Mouse (Mus musculus): ENCODE results near the gene BC004004. TPM values are rescaled to one million over a fixed set of nuclear protein-coding genes. Genes with fewer than 3 reads are reported as not detected.
A peak's percentile ranks its signal among the peaks of the same experiment; 100 is the strongest.

The BC004004 gene
- polyA plus RNA-seq, 1 experiment from 2014 or later = 85.6 TPM

GRCm38 (mm10) chr17:29292996-29293395, 24.4 kb downstream of the BC004004 start:
- H3K9me3 ChIP-seq (ENCODE audit: low read length) = no peaks in the 10 kb centered on the region
- H3K27ac ChIP-seq (ENCODE audit: low read length) = no peak overlapping the region
- H3K4me3 ChIP-seq (ENCODE audit: low read length) = no peak overlapping the region
- 77% methylated on average over 3 of the region's 3 CpGs for WGBS
- no peak overlapping the region for H3K4me2 ChIP-seq (replicated peaks; ENCODE audit: low read depth, low read length)
- no peaks in the 10 kb centered on the region for H3K27me3 ChIP-seq (ENCODE audit: insufficient read depth, low read length)
- no peak overlapping the region for H3K9ac ChIP-seq (replicated peaks; ENCODE audit: low read length)
- H3K4me1 ChIP-seq (ENCODE audit: insufficient read depth, low read length) = peaks cover 35% of the 10 kb centered on the region
- no peaks in the 10 kb centered on the region for H3K36me3 ChIP-seq (ENCODE audit: insufficient read depth, low read length)
- no peak for ATAC-seq (ENCODE audit: low FRiP score, low TSS enrichment)

DNA sequence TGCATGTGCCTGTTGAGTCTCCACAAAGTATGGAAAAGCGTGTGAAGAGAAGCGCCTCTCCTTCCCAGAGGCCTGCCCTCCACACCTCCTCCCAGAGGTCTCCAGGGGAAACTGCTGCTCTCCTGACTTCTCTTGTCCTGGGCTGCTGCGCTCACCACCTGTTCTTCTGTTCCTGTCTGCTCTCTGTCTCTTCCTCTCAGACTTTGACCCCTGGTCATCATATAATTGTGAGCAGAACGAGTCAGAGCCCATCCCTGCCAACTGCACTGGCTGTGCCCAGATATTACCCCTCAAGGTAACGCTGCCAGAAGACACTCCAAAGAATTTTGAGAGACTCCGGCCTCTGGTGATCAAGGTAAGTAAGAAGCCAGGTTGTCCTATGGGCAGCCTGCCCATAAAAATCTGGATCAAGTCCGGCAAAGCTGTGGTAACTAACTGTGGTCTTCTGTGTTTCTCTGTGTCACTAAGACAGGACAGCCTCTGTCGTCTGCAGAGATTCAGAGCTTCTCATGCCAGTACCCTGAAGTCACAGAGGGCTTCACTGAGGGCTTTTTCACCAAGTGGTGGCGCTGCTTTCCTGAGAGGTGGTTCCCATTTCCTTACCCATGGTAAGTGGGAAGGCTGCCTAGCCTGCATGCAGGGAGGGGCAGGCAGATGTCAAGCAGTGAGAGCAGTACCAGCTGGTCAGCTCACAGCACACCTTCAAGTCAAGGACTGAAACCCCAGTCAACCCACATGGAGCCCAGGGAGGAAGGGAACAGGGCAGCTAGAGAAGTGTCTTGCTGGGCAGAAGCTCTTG, 25.4 kb downstream of the BC004004 start:
- Histone ChIP-seq H3K4me1 (ENCODE audit: insufficient read depth, low read length) (peaks cover 35% of the 10 kb centered on the region), H3K9me3 (ENCODE audit: low read length) (no peaks in the 10 kb centered on the region), H3K36me3 (ENCODE audit: insufficient read depth, low read length) (peaks cover 2% of the 10 kb centered on the region; the same call in 1 of the 2 replicates), H3K27me3 (ENCODE audit: insufficient read depth, low read length) (no peaks in the 10 kb centered on the region), H3K9ac (replicated peaks; ENCODE audit: low read length) (no peak overlapping the region), H3K27ac (ENCODE audit: low read length) (peak overlapping the region; percentile 45; the same call in 1 of the 2 replicates), H3K4me3 (ENCODE audit: low read length) (no peak overlapping the region), H3K4me2 (replicated peaks; ENCODE audit: low read depth, low read length) (no peak overlapping the region)
- peak; percentile 46; the same call in 1 of the 2 replicates for ATAC-seq (ENCODE audit: low FRiP score, low TSS enrichment)
- WGBS = 70% methylated on average over 9 of the region's 9 CpGs

- no peak overlapping the region for H3K4me3 ChIP-seq (ENCODE audit: low read length)
- 0 out of 2 replicates have a peak overlapping the region, but pooled peaks have one; percentile 13 for H3K9ac ChIP-seq (replicated peaks; ENCODE audit: low read length)
- H3K27me3 ChIP-seq (ENCODE audit: insufficient read depth, low read length) = no peaks in the 10 kb centered on the region
- peaks cover 12% of the 10 kb centered on the region for H3K36me3 ChIP-seq (ENCODE audit: insufficient read depth, low read length)
- H3K27ac ChIP-seq (ENCODE audit: low read length) = peak overlapping the region; percentile 89
- H3K4me2 ChIP-seq (replicated peaks; ENCODE audit: low read depth, low read length) = no peak overlapping the region
- peak; percentile 60 for ATAC-seq (ENCODE audit: low FRiP score, low TSS enrichment)
- H3K9me3 ChIP-seq (ENCODE audit: low read length) = no peaks in the 10 kb centered on the region
- peaks cover 46% of the 10 kb centered on the region for H3K4me1 ChIP-seq (ENCODE audit: insufficient read depth, low read length)
- 34% methylated on average over 5 of the region's 5 CpGs for WGBS
These were observed 27.2 kb downstream of the BC004004 start for GRCm38 (mm10) chr17:29295835-29296234.

- H3K4me2 ChIP-seq (replicated peaks; ENCODE audit: low read depth, low read length) = peak overlapping the region; percentile 14; the same call in 1 of the 2 replicates
- H3K4me1 ChIP-seq (ENCODE audit: insufficient read depth, low read length) = peaks cover 52% of the 10 kb centered on the region
- peak; percentile 46; the same call in 1 of the 2 replicates for ATAC-seq (ENCODE audit: low FRiP score, low TSS enrichment)
- H3K9ac ChIP-seq (replicated peaks; ENCODE audit: low read length) = peak overlapping the region; percentile 28; the same call in 1 of the 2 replicates
- H3K9me3 ChIP-seq (ENCODE audit: low read length) = no peaks in the 10 kb centered on the region
- H3K27ac ChIP-seq (ENCODE audit: low read length) = peak overlapping the region; percentile 89
- WGBS = 28% methylated on average over 10 of the region's 10 CpGs
- no peaks in the 10 kb centered on the region for H3K27me3 ChIP-seq (ENCODE audit: insufficient read depth, low read length)
- H3K4me3 ChIP-seq (ENCODE audit: low read length) = no peak overlapping the region
- peaks cover 17% of the 10 kb centered on the region for H3K36me3 ChIP-seq (ENCODE audit: insufficient read depth, low read length)
These were observed 28.7 kb downstream of the BC004004 start for GRCm38 (mm10) chr17:29297321-29297720.

DNA sequence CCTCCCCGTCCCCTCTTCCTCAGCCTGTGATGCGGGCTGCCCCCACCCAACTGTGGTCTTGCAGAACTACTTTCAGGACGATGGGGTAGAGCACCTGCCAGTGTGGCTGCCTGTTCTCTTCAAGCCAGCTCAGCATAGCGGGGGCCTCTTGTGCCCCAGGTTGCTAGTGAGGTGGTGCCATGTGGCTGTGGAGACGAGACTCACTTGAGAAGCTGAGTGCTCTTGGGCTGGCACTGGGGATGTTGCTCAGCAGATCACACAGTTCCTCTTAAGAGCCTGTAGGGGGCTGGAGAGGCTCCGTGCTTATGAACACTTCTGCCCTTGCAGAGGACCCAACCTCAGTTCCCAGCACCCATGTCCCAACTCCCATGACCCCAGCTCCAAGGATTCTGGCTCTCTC, 29.2 kb downstream of the BC004004 start:
- Histone ChIP-seq H3K9ac (replicated peaks; ENCODE audit: low read length) (peak overlapping the region; percentile 28; the same call in 1 of the 2 replicates), H3K4me1 (ENCODE audit: insufficient read depth, low read length) (peaks cover 57% of the 10 kb centered on the region), H3K27ac (ENCODE audit: low read length) (peak overlapping the region; percentile 89), H3K9me3 (ENCODE audit: low read length) (no peaks in the 10 kb centered on the region), H3K4me2 (replicated peaks; ENCODE audit: low read depth, low read length) (no peak overlapping the region), H3K27me3 (ENCODE audit: insufficient read depth, low read length) (no peaks in the 10 kb centered on the region), H3K36me3 (ENCODE audit: insufficient read depth, low read length) (peaks cover 17% of the 10 kb centered on the region), H3K4me3 (ENCODE audit: low read length) (no peak overlapping the region)
- no peak; the same call in 1 of the 2 replicates for ATAC-seq (ENCODE audit: low FRiP score, low TSS enrichment)
- WGBS = 72% methylated on average over 6 of the region's 6 CpGs

GRCm38 (mm10) chr17:29299282-29299681, 30.7 kb downstream of the BC004004 start:
- Histone ChIP-seq H3K27me3 (ENCODE audit: insufficient read depth, low read length) (no peaks in the 10 kb centered on the region), H3K4me3 (ENCODE audit: low read length) (no peak overlapping the region), H3K9ac (replicated peaks; ENCODE audit: low read length) (no peak overlapping the region), H3K27ac (ENCODE audit: low read length) (0 out of 2 replicates have a peak overlapping the region, but pooled peaks have one; percentile 11), H3K9me3 (ENCODE audit: low read length) (no peaks in the 10 kb centered on the region), H3K4me2 (replicated peaks; ENCODE audit: low read depth, low read length) (no peak overlapping the region), H3K4me1 (ENCODE audit: insufficient read depth, low read length) (peaks cover 70% of the 10 kb centered on the region), H3K36me3 (ENCODE audit: insufficient read depth, low read length) (peaks cover 17% of the 10 kb centered on the region)
- ATAC-seq (ENCODE audit: low FRiP score, low TSS enrichment) = no peak
- WGBS = 46% methylated on average over 4 of the region's 4 CpGs

- ATAC-seq (ENCODE audit: low FRiP score, low TSS enrichment) = no peak
- Histone ChIP-seq H3K27ac (ENCODE audit: low read length) (no peak overlapping the region), H3K9ac (replicated peaks; ENCODE audit: low read length) (no peak overlapping the region), H3K4me3 (ENCODE audit: low read length) (no peak overlapping the region), H3K27me3 (ENCODE audit: insufficient read depth, low read length) (no peaks in the 10 kb centered on the region), H3K36me3 (ENCODE audit: insufficient read depth, low read length) (peaks cover 17% of the 10 kb centered on the region), H3K4me1 (ENCODE audit: insufficient read depth, low read length) (peaks cover 71% of the 10 kb centered on the region), H3K9me3 (ENCODE audit: low read length) (no peaks in the 10 kb centered on the region), H3K4me2 (replicated peaks; ENCODE audit: low read depth, low read length) (no peak overlapping the region)
- 84% methylated on average over 7 of the region's 7 CpGs for WGBS
These were observed 32.3 kb downstream of the BC004004 start for GRCm38 (mm10) chr17:29300926-29301325.

- Histone ChIP-seq H3K9ac (replicated peaks; ENCODE audit: low read length) (no peak overlapping the region), H3K4me1 (ENCODE audit: insufficient read depth, low read length) (peaks cover 69% of the 10 kb centered on the region), H3K4me2 (replicated peaks; ENCODE audit: low read depth, low read length) (no peak overlapping the region), H3K27me3 (ENCODE audit: insufficient read depth, low read length) (no peaks in the 10 kb centered on the region), H3K4me3 (ENCODE audit: low read length) (no peak overlapping the region), H3K27ac (ENCODE audit: low read length) (no peak overlapping the region), H3K36me3 (ENCODE audit: insufficient read depth, low read length) (peaks cover 17% of the 10 kb centered on the region), H3K9me3 (ENCODE audit: low read length) (no peaks in the 10 kb centered on the region)
- ATAC-seq (ENCODE audit: low FRiP score, low TSS enrichment) = no peak
- WGBS = 89% methylated on average over 6 of the region's 6 CpGs
These were observed 32.8 kb downstream of the BC004004 start for GRCm38 (mm10) chr17:29301421-29301820.

DNA sequence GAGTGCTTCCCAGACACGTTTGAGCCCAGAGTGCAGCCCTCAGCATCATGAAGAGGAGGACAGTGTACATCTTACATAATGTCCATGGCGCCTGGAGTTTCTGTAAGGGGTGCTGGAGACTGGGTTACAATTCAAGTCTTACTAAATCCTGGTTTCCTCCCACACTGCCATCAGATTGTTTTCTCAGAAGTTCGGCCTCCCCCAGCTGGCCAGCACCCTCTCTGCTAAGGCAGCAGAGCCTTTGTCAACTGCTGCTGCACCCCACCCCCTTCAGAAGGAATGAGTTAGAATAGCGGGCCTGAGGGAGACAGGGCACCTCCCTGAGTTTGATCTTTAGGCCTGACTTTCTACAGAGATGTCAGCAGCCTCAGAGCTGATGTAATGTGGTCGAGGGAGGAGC, 33.6 kb downstream of the BC004004 start:
- ATAC-seq (ENCODE audit: low FRiP score, low TSS enrichment) = 0 out of 2 replicates have a peak, but pooled peaks have one; percentile 19
- H3K4me1 ChIP-seq (ENCODE audit: insufficient read depth, low read length) = peaks cover 62% of the 10 kb centered on the region
- H3K9me3 ChIP-seq (ENCODE audit: low read length) = no peaks in the 10 kb centered on the region
- 29% methylated on average over 5 of the region's 5 CpGs for WGBS
- no peak overlapping the region for H3K4me3 ChIP-seq (ENCODE audit: low read length)
- no peaks in the 10 kb centered on the region for H3K27me3 ChIP-seq (ENCODE audit: insufficient read depth, low read length)
- H3K27ac ChIP-seq (ENCODE audit: low read length) = peak overlapping the region; percentile 70
- H3K4me2 ChIP-seq (replicated peaks; ENCODE audit: low read depth, low read length) = no peak overlapping the region
- H3K9ac ChIP-seq (replicated peaks; ENCODE audit: low read length) = no peak overlapping the region
- H3K36me3 ChIP-seq (ENCODE audit: insufficient read depth, low read length) = peaks cover 17% of the 10 kb centered on the region

DNA sequence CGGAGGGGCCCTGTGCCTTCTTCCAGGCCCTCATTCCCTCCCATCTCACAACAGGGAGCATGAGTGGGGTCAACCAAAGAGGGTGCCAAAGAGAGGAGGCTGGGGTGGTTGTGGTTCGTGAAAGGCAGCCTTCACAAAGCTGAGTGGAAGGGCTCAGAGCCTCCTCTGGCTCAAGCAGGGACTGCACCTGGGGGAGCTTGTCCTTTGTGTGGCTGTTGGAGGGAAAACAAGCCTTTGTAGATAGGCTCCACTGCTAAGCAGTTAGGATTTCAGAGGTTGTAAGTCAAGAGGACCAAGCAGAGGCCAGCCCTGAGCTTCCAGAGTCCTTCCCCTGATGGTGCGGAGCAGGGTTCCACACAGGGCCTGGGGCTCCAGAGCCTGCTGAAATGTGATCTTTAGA, 34.5 kb downstream of the BC004004 start:
- Histone ChIP-seq H3K27me3 (ENCODE audit: insufficient read depth, low read length) (no peaks in the 10 kb centered on the region), H3K4me1 (ENCODE audit: insufficient read depth, low read length) (peaks cover 55% of the 10 kb centered on the region), H3K36me3 (ENCODE audit: insufficient read depth, low read length) (peaks cover 17% of the 10 kb centered on the region), H3K9ac (replicated peaks; ENCODE audit: low read length) (peak overlapping the region; percentile 42), H3K27ac (ENCODE audit: low read length) (peak overlapping the region; percentile 70), H3K4me3 (ENCODE audit: low read length) (no peak overlapping the region), H3K9me3 (ENCODE audit: low read length) (no peaks in the 10 kb centered on the region), H3K4me2 (replicated peaks; ENCODE audit: low read depth, low read length) (no peak overlapping the region)
- 38% methylated on average over 3 of the region's 3 CpGs for WGBS
- ATAC-seq (ENCODE audit: low FRiP score, low TSS enrichment) = no peak
